Mouse (Mus musculus) right cerebral cortex, postnatal 36 days (tissue): ENCODE measurements around the gene Wnt3a.

Experiments
- DNase-seq, 2 experiments: peaks; one replicate each; pipeline ENCODE4 v3.0.0; 2022; ENCODE audit warnings: low spot score in 2 of 2, mixed read lengths in 1 of 2

Wnt3a gene

GRCm38 (mm10) chr11:59290702-59291303 is at the start of gene Wnt3a:
Gene Wnt3a (minus strand): TSS chr11:59290752.
- DNase-seq: no peak

- peak; percentile 63 to 83 for DNase-seq
Measured at GRCm38 (mm10) chr11:59338736-59339120, 48.2 kb upstream of the Wnt3a start.

- DNase-seq: peak in 1 of 2 experiments; percentile 58
Measured at GRCm38 (mm10) chr11:59337955-59338735, 47.6 kb upstream of the Wnt3a start.

- no peak for DNase-seq
Measured at GRCm38 (mm10) chr11:59336381-59336780, 45.8 kb upstream of the Wnt3a start.

- DNase-seq: no peak
Measured at GRCm38 (mm10) chr11:59335942-59336341, 45.4 kb upstream of the Wnt3a start.

- DNase-seq: no peak
Measured at GRCm38 (mm10) chr11:59335150-59335549, 44.6 kb upstream of the Wnt3a start.

GRCm38 (mm10) chr11:59332938-59333337 is 42.4 kb upstream of the Wnt3a start:
- no peak for DNase-seq

- DNase-seq: no peak
Measured at GRCm38 (mm10) chr11:59331167-59331869, 40.8 kb upstream of the Wnt3a start.

- no peak for DNase-seq
Measured at GRCm38 (mm10) chr11:59330560-59330959, 40.0 kb upstream of the Wnt3a start.

GRCm38 (mm10) chr11:59329616-59330015 is 39.1 kb upstream of the Wnt3a start:
- DNase-seq: no peak

GRCm38 (mm10) chr11:59327625-59328024 is 37.1 kb upstream of the Wnt3a start:
- no peak for DNase-seq

GRCm38 (mm10) chr11:59324777-59325176 is 34.2 kb upstream of the Wnt3a start:
- no peak for DNase-seq

- DNase-seq: no peak
Measured at GRCm38 (mm10) chr11:59322988-59323387, 32.4 kb upstream of the Wnt3a start.

GRCm38 (mm10) chr11:59316517-59316916 is 26.0 kb upstream of the Wnt3a start:
- DNase-seq: no peak

- no peak for DNase-seq
Measured at GRCm38 (mm10) chr11:59313944-59314343, 23.4 kb upstream of the Wnt3a start.

- DNase-seq: no peak
Measured at GRCm38 (mm10) chr11:59313029-59313811, 22.7 kb upstream of the Wnt3a start.

- DNase-seq: no peak
Measured at GRCm38 (mm10) chr11:59312501-59312900, 21.9 kb upstream of the Wnt3a start.

- DNase-seq: no peak
Measured at GRCm38 (mm10) chr11:59312060-59312459, 21.5 kb upstream of the Wnt3a start.

- no peak for DNase-seq
Measured at GRCm38 (mm10) chr11:59309976-59310375, 19.4 kb upstream of the Wnt3a start.

- no peak for DNase-seq
Measured at GRCm38 (mm10) chr11:59309106-59309805, 18.7 kb upstream of the Wnt3a start.

GRCm38 (mm10) chr11:59308625-59309024 is 18.1 kb upstream of the Wnt3a start:
- DNase-seq: no peak
